Mouse (Mus musculus): ENCODE data around the gene Slc6a2. TPM values are rescaled to one million over a fixed set of nuclear protein-coding genes. Genes with fewer than 3 reads are reported as not detected.

Slc6a2 gene
- not detected in 2 replicates for total RNA-seq (2015; ENCODE audit: low replicate concordance)
- not detected in 2 replicates for total RNA-seq (2017; ENCODE audit: low replicate concordance)

DNA sequence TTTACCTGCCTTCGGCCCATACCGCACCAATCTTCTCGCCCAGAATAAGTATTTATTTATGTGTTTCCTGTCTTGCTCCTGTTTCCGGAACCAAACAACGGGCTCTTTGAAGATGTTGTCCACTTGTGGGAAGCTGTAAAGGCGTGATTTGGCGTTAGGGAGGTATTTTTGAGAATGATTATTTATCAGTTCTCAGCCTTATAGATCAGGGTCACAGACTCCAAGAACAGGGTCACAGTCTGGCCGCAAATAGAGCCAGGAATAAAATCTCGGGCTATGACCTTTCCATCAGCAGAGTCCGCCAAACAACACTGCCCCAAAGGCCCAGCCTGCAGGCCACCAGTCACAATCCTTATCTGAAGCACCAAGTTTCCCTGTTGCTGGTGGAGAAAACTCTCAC lies at the start of gene Slc6a2:
Gene Slc6a2, plus strand, starts transcription at position 301 of the 400 bp plus-strand sequence.
- ATAC-seq (replicated peaks; ENCODE audit: low FRiP score, poor library complexity, severe bottlenecking): no peak

DNA sequence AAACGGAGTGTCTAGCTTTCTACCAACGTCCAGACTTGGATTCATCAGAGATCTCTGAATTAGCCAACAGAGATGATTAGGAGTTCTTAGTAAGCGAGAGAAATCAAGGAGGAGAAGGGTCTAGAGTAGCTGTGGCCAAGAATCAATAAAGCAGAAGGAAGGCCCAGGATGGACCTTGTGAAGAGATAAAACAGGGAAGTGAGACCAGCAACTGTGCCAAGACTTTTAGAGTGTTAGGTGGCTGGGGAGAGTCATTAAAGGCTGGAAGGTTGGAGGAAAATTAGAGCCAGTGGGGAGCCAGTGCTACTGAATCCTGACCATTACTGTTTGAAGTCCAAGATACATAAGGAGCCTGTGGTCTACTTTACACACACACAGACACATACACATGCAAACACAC lies 48.4 kb upstream of the Slc6a2 start:
- ATAC-seq (replicated peaks; ENCODE audit: low FRiP score, poor library complexity, severe bottlenecking): no peak

GRCm38 (mm10) chr8:92913396-92913795 lies 46.5 kb upstream of the Slc6a2 start:
- no peak for ATAC-seq (replicated peaks; ENCODE audit: low FRiP score, poor library complexity, severe bottlenecking)

DNA sequence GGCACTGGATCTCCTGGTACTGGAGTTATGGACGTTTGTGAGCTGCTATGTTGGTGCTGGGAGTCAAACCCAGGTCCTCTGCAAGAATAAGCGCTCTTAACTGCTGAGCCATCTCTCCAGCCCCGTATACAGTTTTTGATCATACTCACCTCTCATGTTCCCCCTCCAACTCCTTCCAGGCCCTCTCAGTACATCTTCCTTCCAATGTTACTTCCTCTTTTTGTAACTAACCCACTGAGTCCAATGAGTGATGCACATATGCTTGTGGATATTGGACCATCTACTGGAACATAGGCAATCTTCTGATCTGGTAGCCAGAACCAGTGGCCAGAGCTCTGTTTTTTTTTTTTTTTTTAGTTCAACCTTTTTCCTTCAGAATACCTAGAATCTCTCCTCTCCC lies 43.8 kb upstream of the Slc6a2 start:
- no peak for ATAC-seq (replicated peaks; ENCODE audit: low FRiP score, poor library complexity, severe bottlenecking)

DNA sequence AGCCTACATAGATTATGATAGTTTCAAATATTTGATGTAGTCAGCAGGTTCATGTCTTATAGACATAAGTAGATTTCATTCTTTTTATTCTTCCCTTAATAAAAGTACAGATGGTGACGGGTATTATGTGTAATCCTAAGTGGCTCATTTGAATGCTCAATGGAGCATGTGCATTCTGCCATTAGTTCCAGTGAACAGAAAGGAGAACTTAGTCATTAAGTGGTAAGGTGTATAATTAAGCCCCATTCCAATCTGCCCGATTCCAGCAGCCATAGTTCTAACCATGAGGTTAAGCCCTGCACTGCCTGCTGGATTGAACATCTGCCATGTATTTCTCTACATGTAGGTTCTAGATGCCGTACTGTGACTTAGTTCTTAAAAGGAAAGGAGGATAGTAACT lies 38.1 kb upstream of the Slc6a2 start:
- ATAC-seq (replicated peaks; ENCODE audit: low FRiP score, poor library complexity, severe bottlenecking): no peak

DNA sequence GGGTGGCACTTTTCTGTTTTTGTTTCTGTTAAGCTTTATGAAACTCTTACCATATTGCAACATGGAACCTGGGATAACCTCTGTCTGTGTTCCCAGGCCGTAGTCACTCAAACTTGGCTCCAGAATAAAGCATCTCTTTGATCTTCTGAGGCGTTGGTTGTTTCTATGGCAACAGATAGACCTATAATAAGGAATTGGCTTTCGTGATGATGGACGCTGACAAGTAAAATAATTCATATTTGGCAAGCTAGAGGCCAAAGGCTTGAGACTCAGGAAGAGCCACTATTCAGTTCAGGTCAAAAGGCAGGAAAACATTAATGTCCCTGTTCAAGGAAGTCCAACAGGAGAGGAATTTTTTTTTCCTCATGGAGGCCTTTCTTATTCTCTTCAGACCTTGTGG lies 30.9 kb upstream of the Slc6a2 start:
- no peak for ATAC-seq (replicated peaks; ENCODE audit: low FRiP score, poor library complexity, severe bottlenecking)

- ATAC-seq (replicated peaks; ENCODE audit: low FRiP score, poor library complexity, severe bottlenecking): no peak
Measured at GRCm38 (mm10) chr8:92938056-92938455, 21.8 kb upstream of the Slc6a2 start.

DNA sequence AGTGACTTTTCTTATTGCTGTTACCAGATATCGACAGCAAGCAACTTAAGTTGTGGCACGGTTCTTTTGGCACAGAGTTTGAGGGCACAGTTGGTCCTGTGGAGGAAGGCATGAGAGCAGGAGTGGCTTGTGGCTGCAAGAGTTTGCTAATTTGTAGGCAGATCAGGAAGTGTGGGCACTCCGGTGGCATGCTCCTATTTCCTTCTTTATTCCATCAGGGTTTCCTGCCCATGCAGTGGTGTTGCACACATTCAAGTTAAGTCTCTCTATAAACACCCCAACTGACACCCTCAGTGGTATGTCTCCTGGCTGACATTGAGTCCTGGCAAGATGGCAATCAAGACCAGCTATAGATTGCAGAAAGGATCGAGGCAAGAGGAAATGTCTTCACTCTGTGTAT lies 10.8 kb upstream of the Slc6a2 start:
- no peak for ATAC-seq (replicated peaks; ENCODE audit: low FRiP score, poor library complexity, severe bottlenecking)

GRCm38 (mm10) chr8:92950639-92951371 lies 9.1 kb upstream of the Slc6a2 start:
- ATAC-seq (replicated peaks; ENCODE audit: low FRiP score, poor library complexity, severe bottlenecking): no peak

GRCm38 (mm10) chr8:92954044-92954443 lies 5.8 kb upstream of the Slc6a2 start:
- no peak for ATAC-seq (replicated peaks; ENCODE audit: low FRiP score, poor library complexity, severe bottlenecking)

DNA sequence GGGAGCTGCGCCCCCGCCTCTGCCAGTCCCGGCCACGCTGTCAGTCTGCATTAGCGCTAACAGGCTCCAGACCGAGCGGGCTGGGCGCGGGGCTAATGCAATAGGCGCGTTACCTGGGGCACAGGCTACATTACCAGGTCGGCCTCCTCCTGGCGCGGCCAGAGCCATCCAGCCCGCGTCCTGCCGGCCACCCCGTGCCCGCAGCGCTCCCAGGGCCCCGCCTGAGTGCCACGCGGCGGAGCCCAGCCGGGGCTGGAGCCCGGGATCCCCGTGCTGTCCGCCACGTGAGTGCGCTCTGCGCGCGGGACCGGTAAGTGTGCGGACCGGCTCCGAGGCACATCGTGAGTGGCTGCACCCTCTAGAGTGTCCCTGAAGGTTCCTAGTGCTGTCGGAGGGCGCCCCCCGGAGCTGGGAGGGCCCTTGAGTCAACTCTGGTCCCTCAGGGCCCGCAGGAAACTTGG lies 602 bp downstream of the Slc6a2 start:
- no peak for ATAC-seq (replicated peaks; ENCODE audit: low FRiP score, poor library complexity, severe bottlenecking)

DNA sequence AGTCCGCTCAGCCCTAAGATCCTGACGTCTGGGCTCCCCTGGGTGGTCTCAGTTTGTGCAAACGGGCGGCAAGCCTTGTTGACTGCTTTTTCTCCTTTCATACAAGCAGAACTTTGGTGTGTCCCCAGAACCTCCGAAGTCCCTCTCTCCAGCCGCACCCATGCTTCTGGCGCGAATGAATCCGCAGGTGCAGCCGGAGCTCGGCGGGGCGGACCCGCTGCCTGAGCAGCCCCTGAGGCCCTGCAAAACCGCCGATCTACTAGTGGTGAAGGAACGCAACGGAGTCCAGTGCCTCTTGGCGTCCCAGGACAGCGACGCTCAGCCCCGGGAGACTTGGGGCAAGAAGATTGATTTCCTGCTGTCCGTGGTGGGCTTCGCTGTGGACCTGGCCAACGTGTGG lies 1.2 kb downstream of the Slc6a2 start:
- no peak for ATAC-seq (replicated peaks; ENCODE audit: low FRiP score, poor library complexity, severe bottlenecking)

- ATAC-seq (replicated peaks; ENCODE audit: low FRiP score, poor library complexity, severe bottlenecking): no peak
Measured at GRCm38 (mm10) chr8:92964556-92964955, 4.7 kb downstream of the Slc6a2 start.

- no peak for ATAC-seq (replicated peaks; ENCODE audit: low FRiP score, poor library complexity, severe bottlenecking)
Measured at GRCm38 (mm10) chr8:92972949-92973348, 13.1 kb downstream of the Slc6a2 start.

GRCm38 (mm10) chr8:92976656-92977055 lies 16.8 kb downstream of the Slc6a2 start:
- no peak for ATAC-seq (replicated peaks; ENCODE audit: low FRiP score, poor library complexity, severe bottlenecking)

- ATAC-seq (replicated peaks; ENCODE audit: low FRiP score, poor library complexity, severe bottlenecking): no peak
Measured at GRCm38 (mm10) chr8:92982491-92982890, 22.6 kb downstream of the Slc6a2 start.

- no peak for ATAC-seq (replicated peaks; ENCODE audit: low FRiP score, poor library complexity, severe bottlenecking)
Measured at GRCm38 (mm10) chr8:92984376-92984775, 24.5 kb downstream of the Slc6a2 start.

DNA sequence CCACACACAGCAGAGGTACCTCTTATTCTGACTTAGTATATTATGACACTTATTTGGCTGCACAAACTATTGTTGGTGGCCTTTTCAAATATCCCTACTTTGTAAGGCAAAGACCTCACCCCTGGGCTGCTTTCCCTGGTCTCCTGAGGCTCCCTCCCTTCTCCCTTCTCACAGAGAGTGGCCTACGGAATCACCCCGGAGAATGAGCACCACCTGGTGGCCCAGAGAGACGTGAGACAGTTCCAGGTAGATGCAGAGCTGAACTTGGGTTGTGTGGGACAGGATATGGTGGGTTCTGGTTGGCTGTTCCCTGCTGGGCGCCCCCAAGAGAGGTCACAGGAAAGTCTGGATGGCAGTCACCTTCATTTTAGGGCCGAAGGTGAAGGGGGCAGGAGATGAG lies 37.0 kb downstream of the Slc6a2 start:
- ATAC-seq (replicated peaks; ENCODE audit: low FRiP score, poor library complexity, severe bottlenecking): no peak

DNA sequence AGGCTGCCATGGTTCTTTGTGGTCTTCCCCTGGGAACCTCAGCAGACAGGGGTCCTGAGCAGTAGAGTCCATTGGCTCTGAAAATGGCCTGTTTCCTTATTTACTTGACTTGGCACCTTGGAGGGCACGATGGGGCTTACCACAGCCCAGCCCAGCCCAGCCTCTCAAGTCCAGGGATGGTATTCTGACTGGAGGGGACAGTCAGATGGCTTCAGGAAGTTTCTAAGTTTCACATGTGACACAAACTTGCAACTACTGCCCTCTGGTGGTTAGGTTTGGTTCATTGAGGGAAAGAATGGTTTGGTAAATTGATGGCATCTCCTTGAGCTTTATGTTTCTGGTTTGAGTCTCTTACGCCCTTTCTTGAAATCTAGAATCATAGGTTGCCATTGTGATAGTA lies 38.7 kb downstream of the Slc6a2 start:
- no peak for ATAC-seq (replicated peaks; ENCODE audit: low FRiP score, poor library complexity, severe bottlenecking)

DNA sequence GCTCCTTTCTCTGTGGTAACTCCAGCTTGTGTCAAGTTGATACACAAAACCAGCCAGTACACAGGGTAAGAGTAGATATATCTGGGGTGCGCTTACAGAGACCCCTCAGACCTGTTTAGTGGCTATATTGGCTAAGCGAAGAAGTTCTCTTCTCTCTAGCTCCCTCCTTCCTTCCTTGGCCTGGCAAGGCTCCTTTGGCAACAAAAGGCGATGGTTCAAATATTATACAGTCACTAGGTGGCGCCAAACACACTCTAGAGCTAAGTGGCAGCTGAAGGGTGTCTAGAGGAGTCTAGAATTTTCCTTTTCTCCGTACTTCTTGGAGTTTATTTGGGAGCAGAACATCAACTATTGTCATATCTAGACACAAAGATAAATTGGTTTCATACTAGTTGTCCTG lies 50.4 kb downstream of the Slc6a2 start:
- ATAC-seq (replicated peaks; ENCODE audit: low FRiP score, poor library complexity, severe bottlenecking): no peak

DNA sequence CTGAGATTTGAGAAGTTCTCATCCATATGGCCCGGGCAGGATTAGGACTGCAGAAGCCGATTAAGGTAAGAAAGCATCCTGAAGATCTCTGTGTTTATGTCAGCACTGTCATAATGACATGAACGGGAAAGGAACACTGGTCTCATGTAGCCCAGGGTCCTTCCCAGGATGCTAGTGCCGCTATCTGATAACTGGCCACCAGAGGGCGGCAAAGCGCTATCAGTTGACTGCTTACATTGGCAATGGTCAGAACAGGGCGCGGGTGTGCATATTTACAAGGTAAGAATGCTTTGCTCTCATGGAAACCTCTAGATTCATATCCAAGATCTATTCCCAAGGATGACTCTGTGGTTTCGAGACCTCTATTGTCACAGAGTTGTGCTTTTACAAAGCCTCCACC lies 51.6 kb downstream of the Slc6a2 start:
- peak; percentile 64; the same call in 1 of the 2 replicates for ATAC-seq (replicated peaks; ENCODE audit: low FRiP score, poor library complexity, severe bottlenecking)

GRCm38 (mm10) chr8:93012226-93012625 lies 52.3 kb downstream of the Slc6a2 start:
- no peak for ATAC-seq (replicated peaks; ENCODE audit: low FRiP score, poor library complexity, severe bottlenecking)
